Mouse (Mus musculus) forebrain, embryonic 12.5 days (tissue): ENCODE data around the gene Foxk1. TPM values are rescaled to one million over a fixed set of nuclear protein-coding genes. Genes with fewer than 3 reads are reported as not detected.

Experiments
- ATAC-seq: fragments of 200-750 bp; cut with Nextera tagmentation; 2 replicates; pipeline ENCODE4 v1.8.0; 2017; ENCODE audit warnings: moderate TSS enrichment; ENCODE audit not compliant: low FRiP score
- H3K27ac ChIP-seq: fragments of 300-500 bp; sonication (generic); 2 replicates; pipeline ENCODE4 v1.5.1; 2016; ENCODE audit warnings: mild to moderate bottlenecking
- H3K27me3 ChIP-seq: fragments of 300-500 bp; sonication (generic); 2 replicates; pipeline ENCODE4 v1.6.1; 2016; ENCODE audit warnings: mild to moderate bottlenecking
- H3K36me3 ChIP-seq: fragments of 300-500 bp; sonication (generic); replicated peaks from 2 replicates; pipeline ENCODE4 v1.6.1; 2016; ENCODE audit warnings: mild to moderate bottlenecking
- H3K4me1 ChIP-seq: fragments of 300-500 bp; sonication (generic); 2 replicates; pipeline ENCODE4 v1.6.1; 2016
- H3K4me2 ChIP-seq: fragments of 300-500 bp; sonication (generic); 2 replicates; pipeline ENCODE4 v1.6.1; 2016; ENCODE audit warnings: mild to moderate bottlenecking, moderate library complexity
- H3K4me3 ChIP-seq: fragments of 300-500 bp; sonication (generic); replicated peaks from 2 replicates; pipeline ENCODE4 v1.5.1; 2016; ENCODE audit warnings: mild to moderate bottlenecking
- H3K9ac ChIP-seq: fragments of 300-500 bp; sonication (generic); 2 replicates; pipeline ENCODE4 v1.6.1; 2016; ENCODE audit warnings: mild to moderate bottlenecking
- H3K9me3 ChIP-seq: fragments of 300-500 bp; sonication (generic); 2 replicates; pipeline ENCODE4 v1.6.1; 2016
- WGBS: fragments of 180-500 bp; shearing (Covaris S2); methylation state at CpG from one replicate; pipeline ENCODE4 v1.1.7; 2016; 5-methylcytosine and 5-hydroxymethylcytosine counted together
- polyA plus RNA-seq: library from polyadenylated mRNA; unstranded; fragments of >200 nt; fragmentation: Nextera tagmentation; extraction: Ambion mirVana; gene quantifications from 2 replicates; pipeline ENCODE4 v1.2.1, GENCODE M21; 2016

The Foxk1 gene
- polyA plus RNA-seq: 5.2 and 5.9 TPM in 2 replicates

- peak within 1 kb of the TSS; percentile 89 for H3K4me3 ChIP-seq
- ATAC-seq: peak; percentile 94
- peaks cover 47% of the 10 kb centered on the region for H3K4me1 ChIP-seq
These were observed at the start of gene Foxk1 for GRCm38 (mm10) chr5:142400981-142401640. Gene Foxk1, plus strand, starts transcription at chr5:142401497.

GRCm38 (mm10) chr5:142352336-142352892, 48.9 kb upstream of the Foxk1 start:
- Histone ChIP-seq H3K4me3 (no peak overlapping the region), H3K36me3 (no peaks in the 10 kb centered on the region), H3K27ac (no peak overlapping the region), H3K4me1 (no peaks in the 10 kb centered on the region), H3K27me3 (no peaks in the 10 kb centered on the region), H3K4me2 (no peak overlapping the region), H3K9ac (no peak overlapping the region), H3K9me3 (peaks cover 7% of the 10 kb centered on the region; the same call in 1 of the 2 replicates)
- no peak for ATAC-seq
- 93% methylated on average over 5 of the region's 5 CpGs for WGBS

More at GRCm38 (mm10) chr5:142400981-142401640, at the start of gene Foxk1:
- Histone ChIP-seq H3K27me3 (no peaks in the 10 kb centered on the region), H3K9ac (peak within 1 kb of the TSS; percentile 93), H3K27ac (peak within 1 kb of the TSS; percentile 84), H3K36me3 (0 out of 2 replicates have a peak, but pooled peaks cover under 1% of the 10 kb centered on the region), H3K4me2 (peak within 1 kb of the TSS; percentile 97), H3K9me3 (no peaks in the 10 kb centered on the region)
- WGBS: under 1% methylated on average over 43 of the region's 60 CpGs

- H3K9me3 ChIP-seq: no peaks in the 10 kb centered on the region
- no peak overlapping the region for H3K9ac ChIP-seq
- no peaks in the 10 kb centered on the region for H3K27me3 ChIP-seq
- WGBS: 80% methylated on average over 3 of the region's 3 CpGs
- no peak overlapping the region for H3K4me3 ChIP-seq
- no peak for ATAC-seq
- no peak overlapping the region for H3K4me2 ChIP-seq
- no peaks in the 10 kb centered on the region for H3K36me3 ChIP-seq
- no peaks in the 10 kb centered on the region for H3K4me1 ChIP-seq
- no peak overlapping the region for H3K27ac ChIP-seq
These were observed 46.2 kb upstream of the Foxk1 start for GRCm38 (mm10) chr5:142355144-142355543.

GRCm38 (mm10) chr5:142361166-142361565, 40.1 kb upstream of the Foxk1 start:
- Histone ChIP-seq H3K9me3 (no peaks in the 10 kb centered on the region), H3K4me2 (no peak overlapping the region), H3K4me3 (no peak overlapping the region), H3K27me3 (no peaks in the 10 kb centered on the region), H3K36me3 (no peaks in the 10 kb centered on the region), H3K4me1 (no peaks in the 10 kb centered on the region), H3K9ac (no peak overlapping the region), H3K27ac (no peak overlapping the region)
- WGBS: 69% methylated on average over 5 of the region's 5 CpGs
- no peak for ATAC-seq

- Histone ChIP-seq H3K4me2 (no peak overlapping the region), H3K27me3 (no peaks in the 10 kb centered on the region), H3K9me3 (no peaks in the 10 kb centered on the region), H3K9ac (no peak overlapping the region), H3K4me1 (peaks cover 9% of the 10 kb centered on the region), H3K36me3 (no peaks in the 10 kb centered on the region), H3K4me3 (no peak overlapping the region), H3K27ac (no peak overlapping the region)
- WGBS: 79% methylated on average over 3 of the region's 3 CpGs
- ATAC-seq: no peak
These were observed 38.4 kb upstream of the Foxk1 start for GRCm38 (mm10) chr5:142362894-142363293.

GRCm38 (mm10) chr5:142364095-142364494, 37.2 kb upstream of the Foxk1 start:
- whole genome bisulfite sequencing: 52% methylated on average over 5 of the region's 5 CpGs

GRCm38 (mm10) chr5:142367085-142368081, 33.9 kb upstream of the Foxk1 start:
- 0 out of 2 replicates have a peak, but pooled peaks cover 3% of the 10 kb centered on the region for H3K36me3 ChIP-seq
- peak overlapping the region; percentile 78 for H3K9ac ChIP-seq
- peak; percentile 88 for ATAC-seq
- H3K9me3 ChIP-seq: no peaks in the 10 kb centered on the region
- H3K27me3 ChIP-seq: no peaks in the 10 kb centered on the region
- H3K4me1 ChIP-seq: peaks cover 41% of the 10 kb centered on the region
- H3K4me3 ChIP-seq: peak overlapping the region; percentile 63
- peak overlapping the region; percentile 70 for H3K4me2 ChIP-seq
- WGBS: under 1% methylated on average over 83 of the region's 83 CpGs
- peak overlapping the region; percentile 83 for H3K27ac ChIP-seq

More at GRCm38 (mm10) chr5:142364095-142364494, 37.2 kb upstream of the Foxk1 start:
- ATAC-seq: no peak
- H3K4me1 ChIP-seq: peaks cover 20% of the 10 kb centered on the region
- no peaks in the 10 kb centered on the region for H3K27me3 ChIP-seq
- no peak overlapping the region for H3K27ac ChIP-seq
- H3K9me3 ChIP-seq: no peaks in the 10 kb centered on the region
- no peak overlapping the region for H3K9ac ChIP-seq
- no peaks in the 10 kb centered on the region for H3K36me3 ChIP-seq
- no peak overlapping the region for H3K4me2 ChIP-seq
- H3K4me3 ChIP-seq: no peak overlapping the region

GRCm38 (mm10) chr5:142368122-142368521, 33.2 kb upstream of the Foxk1 start:
- 44% methylated on average over 5 of the region's 5 CpGs for WGBS
- no peaks in the 10 kb centered on the region for H3K9me3 ChIP-seq
- H3K4me3 ChIP-seq: peak overlapping the region; percentile 63
- ATAC-seq: no peak
- peak overlapping the region; percentile 78 for H3K9ac ChIP-seq
- peak overlapping the region; percentile 83; the same call in 1 of the 2 replicates for H3K27ac ChIP-seq
- H3K4me1 ChIP-seq: peaks cover 48% of the 10 kb centered on the region
- peak overlapping the region; percentile 70 for H3K4me2 ChIP-seq
- H3K27me3 ChIP-seq: no peaks in the 10 kb centered on the region
- 0 out of 2 replicates have a peak, but pooled peaks cover 3% of the 10 kb centered on the region for H3K36me3 ChIP-seq

GRCm38 (mm10) chr5:142370406-142371171, 30.7 kb upstream of the Foxk1 start:
- Histone ChIP-seq H3K4me1 (peaks cover 48% of the 10 kb centered on the region), H3K9ac (peak overlapping the region; percentile 33; the same call in 1 of the 2 replicates)
- WGBS: 87% methylated on average over 4 of the region's 4 CpGs

GRCm38 (mm10) chr5:142371172-142372155, 29.8 kb upstream of the Foxk1 start:
- Histone ChIP-seq H3K9me3 (0 out of 2 replicates have a peak, but pooled peaks cover 6% of the 10 kb centered on the region), H3K36me3 (0 out of 2 replicates have a peak, but pooled peaks cover 3% of the 10 kb centered on the region), H3K9ac (peak overlapping the region; percentile 33), H3K4me3 (no peak overlapping the region), H3K4me2 (peak overlapping the region; percentile 35), H3K27me3 (no peaks in the 10 kb centered on the region), H3K4me1 (peaks cover 45% of the 10 kb centered on the region), H3K27ac (peak overlapping the region; percentile 96)
- peak; percentile 48 for ATAC-seq
- WGBS: 2% methylated on average over 24 of the region's 24 CpGs

More at GRCm38 (mm10) chr5:142370406-142371171, 30.7 kb upstream of the Foxk1 start:
- H3K9me3 ChIP-seq: 0 out of 2 replicates have a peak, but pooled peaks cover 6% of the 10 kb centered on the region
- H3K27ac ChIP-seq: peak overlapping the region; percentile 96
- H3K4me2 ChIP-seq: no peak overlapping the region
- no peak overlapping the region for H3K4me3 ChIP-seq
- no peaks in the 10 kb centered on the region for H3K27me3 ChIP-seq
- ATAC-seq: no peak
- H3K36me3 ChIP-seq: 0 out of 2 replicates have a peak, but pooled peaks cover 3% of the 10 kb centered on the region
